Mouse (Mus musculus): ENCODE data around the gene Cbr2.
"Not testable (repeated sequence)": the region's sequence is repeated elsewhere in the genome, so short reads cannot be mapped to it uniquely, and the experiment has no call there.

Gene Cbr2

DNA sequence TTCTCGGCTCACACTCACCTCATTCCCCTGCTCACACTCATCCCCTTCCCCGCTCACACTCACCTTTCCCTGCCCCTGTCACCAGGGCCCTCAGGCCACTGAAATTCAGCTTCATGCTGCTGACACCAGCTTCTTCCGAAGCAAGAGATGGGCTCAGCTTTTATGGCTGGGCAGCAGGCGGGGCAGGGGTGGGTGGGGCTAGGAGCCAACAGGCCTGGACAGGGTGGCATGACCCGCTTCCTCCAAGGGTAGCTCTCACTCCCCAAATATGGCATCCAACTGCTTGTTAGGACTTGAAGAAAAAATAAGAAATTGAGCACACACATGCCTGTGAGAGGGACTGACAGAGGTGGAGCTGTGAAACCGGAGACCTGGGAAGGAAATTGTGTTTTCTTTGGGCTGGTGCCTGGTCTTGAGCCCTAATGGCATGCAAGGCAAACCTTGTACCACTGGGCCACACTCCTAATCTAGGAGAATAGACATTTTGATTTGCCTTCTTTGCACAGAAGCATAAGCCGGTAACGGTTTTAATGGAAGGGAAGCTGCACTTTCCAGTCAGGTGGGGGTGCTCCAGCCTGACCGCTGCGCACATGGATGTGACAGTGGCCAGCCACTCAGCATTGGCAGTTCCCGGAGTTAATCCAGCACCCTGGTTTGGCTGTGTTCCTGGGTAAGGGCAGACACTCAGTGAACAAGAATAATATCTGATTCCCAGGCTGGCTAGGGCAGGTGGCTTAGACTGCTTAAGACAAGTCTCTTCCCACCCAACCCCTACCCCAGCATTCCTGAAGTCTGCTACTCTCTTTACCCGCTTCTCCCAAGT is at the start of gene Cbr2:
TSS of gene Cbr2 (minus strand) at position 257 of the 823 bp plus-strand sequence.
- no peak for DNase-seq

DNA sequence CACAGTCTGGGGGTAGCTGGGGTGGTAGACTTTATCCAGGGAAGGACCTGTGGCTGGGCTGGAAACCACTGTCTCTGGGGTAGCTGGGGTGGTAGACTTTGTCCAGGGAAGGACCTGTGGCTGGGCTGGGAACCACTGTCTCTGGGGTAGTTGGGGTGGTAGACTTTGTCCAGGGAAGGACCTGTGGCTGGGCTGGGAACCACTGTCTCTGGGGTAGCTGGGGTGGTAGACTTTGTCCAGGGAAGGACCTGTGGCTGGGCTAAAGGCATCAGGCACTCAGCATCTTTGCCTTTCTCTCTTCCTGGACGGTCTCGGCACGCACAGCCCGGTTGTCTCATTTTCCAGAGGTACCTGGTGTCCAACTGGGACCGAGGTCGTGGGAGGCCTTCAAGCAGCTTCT is 49.4 kb upstream of the Cbr2 start:
- not testable (repeated sequence) for DNase-seq

DNA sequence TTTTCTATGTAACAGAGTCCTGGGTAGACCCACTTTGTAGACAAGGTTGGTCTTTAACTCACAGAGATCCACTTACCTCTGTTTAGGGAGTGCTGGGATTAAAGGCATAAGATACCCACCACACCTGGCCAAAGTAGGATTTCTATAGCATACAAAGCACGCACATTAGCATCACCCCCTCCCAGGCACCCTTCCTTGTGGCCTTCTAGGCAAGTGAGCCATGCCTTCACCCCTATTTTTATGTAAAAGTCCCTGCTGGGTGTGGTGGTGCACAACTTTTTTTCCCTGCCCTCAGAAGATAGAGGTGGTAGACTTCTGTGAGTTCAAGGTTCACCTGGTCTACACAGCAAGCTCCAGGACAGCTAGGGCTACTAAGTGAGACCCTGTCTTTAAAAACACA is 48.0 kb upstream of the Cbr2 start:
- no peak for DNase-seq

DNA sequence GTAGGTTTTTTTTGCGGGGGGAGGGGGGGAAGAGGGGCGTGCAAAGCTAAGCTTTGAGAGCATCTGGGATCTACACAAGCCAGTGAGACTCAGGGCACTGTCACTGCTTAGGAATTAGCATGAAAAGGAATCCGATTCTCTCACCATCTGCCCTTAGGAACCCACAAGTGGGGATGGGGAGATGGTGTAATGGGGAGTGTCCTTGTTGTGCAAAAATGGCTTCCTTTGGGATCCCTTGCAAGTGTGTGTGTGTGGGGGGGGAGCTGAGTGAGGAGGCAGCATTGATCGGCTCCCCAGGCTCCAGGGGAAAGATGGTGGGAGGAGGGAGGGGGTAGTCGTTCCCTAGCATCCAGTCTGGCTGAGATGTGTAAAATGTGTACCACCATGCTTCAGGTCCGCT is 45.2 kb upstream of the Cbr2 start:
- no peak for DNase-seq

DNA sequence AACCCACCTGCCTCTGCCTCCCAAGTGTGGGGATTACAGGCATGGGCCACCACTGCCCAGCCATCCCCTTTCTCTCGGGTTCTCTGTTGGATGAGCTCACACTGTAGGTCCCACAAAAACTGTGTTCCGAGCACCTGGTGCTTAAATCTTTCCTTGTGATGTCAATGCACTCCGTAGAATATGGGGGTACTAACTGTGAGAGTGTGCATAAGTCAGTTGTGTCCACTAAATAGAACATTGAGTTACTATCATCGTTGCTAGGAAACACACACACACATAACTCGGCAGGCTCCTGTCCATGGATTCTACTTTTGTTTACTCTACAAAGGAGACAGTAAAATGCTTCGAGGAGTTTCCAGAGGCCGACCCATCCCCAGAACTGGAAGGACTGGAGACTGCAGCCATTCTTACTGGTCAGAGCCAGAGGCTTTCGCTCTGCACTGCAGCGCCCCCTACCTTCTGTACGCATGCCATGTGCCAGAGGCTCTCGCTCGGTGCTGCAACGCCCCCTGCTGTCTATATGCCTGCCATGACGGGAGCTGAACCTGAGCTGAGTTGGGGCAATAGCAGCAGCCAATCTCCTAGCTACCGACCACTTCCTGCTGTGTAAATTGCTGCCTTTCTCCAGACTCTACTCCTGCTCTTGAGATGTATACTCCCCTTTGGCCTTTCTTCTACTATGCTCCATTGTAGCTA is 44.0 kb upstream of the Cbr2 start:
- peak; percentile 94 to 98 for DNase-seq

DNA sequence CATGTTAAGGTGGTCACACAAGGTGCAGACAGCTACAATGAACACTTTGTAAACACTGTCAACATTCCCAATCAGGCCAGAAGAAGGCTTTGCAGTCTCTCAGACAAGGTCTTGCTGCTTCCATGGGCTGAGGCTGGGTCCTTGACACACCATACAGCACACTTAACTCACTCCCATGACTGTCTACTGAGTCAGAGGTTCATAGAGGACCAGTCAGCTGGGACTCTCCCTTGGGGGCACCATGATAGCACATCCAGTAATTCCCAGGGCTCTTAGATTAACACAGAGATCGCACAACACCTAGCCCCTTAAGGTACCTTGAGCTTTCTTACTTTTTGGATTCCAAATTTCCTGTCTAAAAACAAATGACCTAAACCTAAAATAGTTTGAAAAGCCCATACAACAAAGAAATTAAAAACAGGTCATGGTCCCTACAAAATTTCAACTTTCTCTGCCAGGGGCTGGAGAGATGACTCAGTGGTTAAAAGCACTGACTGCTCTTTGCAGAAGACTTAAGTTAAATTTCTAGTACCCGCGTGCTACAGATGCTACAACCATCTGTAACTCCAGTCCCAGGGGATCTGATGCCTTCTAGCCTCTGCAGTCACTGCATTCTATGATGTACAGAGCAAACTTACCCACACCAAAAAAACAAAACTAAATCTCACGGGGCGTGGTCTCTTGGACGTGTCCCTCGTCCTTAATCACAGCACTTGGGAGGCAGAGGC is 41.7 kb upstream of the Cbr2 start:
- DNase-seq = no peak

DNA sequence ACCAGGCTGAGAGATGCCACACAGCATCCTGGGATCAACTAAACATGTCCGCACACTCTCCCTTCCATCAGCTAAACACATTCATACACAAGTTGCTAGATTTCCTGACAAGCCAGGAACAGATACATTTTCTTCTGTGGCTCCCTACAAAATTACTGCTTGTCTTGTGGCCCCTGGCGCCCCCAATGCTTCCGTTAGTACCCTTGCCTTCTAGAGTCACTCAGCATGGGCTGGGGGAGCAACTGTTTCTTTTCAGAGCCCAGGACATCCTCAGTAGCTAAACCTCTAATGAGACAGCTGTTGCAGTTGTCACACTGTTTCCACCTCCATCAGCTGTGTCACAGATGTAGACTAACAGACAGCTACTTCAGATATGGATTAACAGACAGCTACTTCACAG is 40.8 kb upstream of the Cbr2 start:
- no peak for DNase-seq

DNA sequence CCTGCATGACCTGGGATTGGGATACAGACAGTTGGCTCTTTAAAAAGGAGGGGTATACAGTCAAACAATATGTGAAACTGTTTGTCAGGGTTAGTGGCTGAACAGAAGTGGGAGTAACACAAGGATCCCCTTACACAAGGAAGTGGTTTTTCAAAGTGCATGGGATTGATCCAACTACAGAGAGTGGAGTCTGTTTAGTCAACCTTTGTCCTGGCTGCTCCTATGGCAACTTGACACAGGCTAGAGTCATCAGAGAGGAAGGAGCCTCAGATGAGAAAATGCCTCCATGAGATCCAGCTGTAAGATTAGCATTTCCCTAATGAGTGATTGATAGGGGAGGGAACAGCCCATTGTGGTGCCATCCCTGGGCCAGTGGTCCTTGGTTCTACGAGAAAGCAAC is 36.3 kb upstream of the Cbr2 start:
- no peak for DNase-seq

DNA sequence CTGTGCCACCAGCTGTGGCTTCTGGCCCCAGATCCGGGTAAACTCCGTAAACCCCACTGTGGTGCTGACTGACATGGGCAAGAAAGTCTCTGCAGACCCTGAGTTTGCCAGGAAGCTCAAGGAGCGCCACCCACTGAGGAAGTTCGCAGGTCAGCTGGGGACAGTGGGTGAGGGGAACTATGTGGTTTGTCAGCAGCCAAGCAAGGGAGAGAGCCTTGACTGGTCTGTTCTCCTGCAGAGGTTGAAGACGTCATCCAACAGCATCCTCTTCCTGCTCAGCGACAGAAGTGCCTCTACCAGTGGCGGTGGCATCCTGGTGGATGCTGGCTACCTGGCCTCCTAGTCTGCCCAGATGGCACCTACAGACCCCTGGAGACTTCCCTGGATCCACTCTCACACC is 35.1 kb upstream of the Cbr2 start:
- DNase-seq = not testable (repeated sequence)

DNA sequence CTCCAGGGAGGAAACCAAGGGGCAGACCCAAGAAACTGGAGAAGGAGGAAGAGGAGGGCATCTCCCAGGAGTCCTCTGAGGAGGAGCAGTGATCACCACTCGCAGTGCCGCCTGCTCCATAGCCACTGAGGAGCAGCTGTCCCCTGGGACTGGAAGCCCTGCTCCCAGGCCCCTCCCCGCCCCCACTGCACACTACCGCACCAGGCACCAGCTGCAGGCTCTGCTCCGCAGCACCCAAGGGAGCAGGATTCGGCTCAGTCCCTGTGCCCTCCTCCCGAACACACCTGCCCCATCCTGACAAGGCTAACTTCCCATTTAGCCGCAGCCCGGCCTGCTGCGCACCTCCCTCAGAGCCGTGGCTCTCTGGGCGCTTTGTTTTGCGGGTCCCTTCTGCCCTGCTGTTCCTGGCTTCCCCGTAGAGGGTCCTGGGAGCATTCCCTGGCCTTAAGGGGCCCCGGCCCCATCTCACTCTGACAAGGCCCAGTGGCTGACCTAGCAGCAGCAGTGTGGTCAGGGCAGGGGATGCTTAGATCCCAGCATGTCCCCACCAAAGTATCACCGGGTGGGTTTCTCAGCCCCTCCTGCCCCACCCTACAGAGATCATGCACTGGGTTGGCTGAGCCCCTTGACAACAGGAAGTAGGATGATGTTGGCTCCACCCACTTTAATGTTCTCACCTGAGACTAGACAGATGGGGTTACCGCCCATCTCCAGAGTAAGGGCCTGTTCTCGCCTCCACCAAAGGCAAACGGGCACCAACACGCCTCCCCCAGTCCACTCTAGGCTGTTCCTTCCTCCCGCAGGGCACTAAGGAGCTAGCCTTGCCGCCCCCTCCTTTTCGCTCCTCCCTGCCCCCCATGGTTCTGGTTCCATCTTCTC is 31.4 kb upstream of the Cbr2 start:
- DNase-seq = not testable (repeated sequence)

DNA sequence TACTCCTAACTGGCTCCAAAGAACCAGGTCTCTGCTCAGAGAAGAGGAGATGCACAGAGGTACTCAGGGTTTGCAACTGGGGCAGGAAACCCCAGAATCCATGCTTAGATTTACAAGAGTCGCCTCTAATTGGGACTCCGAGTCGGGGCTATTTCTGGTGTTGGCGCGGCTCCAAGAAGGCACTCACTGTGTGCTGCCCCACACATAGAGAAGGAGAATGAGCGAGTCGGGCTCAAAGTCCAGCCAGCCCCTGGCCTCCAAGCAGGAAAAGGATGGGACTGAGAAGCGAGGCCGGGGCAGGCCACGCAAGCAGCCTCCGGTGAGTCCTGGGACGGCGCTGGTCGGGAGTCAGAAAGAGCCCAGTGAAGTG is 30.7 kb upstream of the Cbr2 start, which contains the start of gene Hmga1b:
TSS of gene Hmga1b (plus strand) at position 123 of the 370 bp plus-strand sequence.
- not testable (repeated sequence) for DNase-seq

DNA sequence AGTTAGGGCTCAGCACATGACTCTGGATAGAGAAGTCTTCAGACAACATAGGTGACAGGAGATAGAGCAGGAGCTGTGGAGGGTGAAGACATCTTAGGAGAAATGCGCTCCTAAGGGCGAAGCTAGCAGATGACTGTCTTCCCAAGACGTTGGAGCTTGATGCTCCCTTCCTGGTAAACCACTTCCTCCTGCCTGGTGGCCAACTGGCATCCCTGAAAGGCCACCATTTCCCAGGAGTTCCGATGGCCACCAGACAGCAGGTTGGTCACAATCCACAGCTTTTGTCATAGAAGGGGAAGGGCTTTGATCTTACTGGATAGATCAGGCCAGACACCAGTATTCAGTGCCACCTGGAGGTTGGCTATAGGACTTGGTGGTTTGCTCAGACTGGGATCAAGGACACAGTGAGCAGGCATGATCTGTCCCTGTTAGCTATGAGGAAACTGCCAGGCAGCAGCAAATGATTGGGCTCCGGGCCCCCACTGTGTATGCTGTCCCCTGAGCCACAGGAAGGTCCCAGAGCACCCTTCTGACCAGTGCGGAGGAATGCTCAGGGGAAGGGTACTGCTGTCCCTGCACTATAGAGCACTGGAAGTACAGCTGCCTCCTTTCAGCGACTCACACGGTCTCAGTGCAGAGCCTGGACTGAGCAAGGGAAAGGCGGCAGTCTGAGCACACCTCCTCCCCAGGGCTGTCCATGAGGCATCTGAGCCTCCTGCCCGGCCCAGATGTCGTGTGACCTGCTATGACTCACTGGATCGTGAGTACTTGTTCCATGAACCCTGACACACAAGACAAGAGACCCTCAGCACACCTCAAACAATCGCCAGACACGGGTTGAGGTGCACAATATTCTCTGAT is 30.1 kb upstream of the Cbr2 start:
- no peak for DNase-seq

DNA sequence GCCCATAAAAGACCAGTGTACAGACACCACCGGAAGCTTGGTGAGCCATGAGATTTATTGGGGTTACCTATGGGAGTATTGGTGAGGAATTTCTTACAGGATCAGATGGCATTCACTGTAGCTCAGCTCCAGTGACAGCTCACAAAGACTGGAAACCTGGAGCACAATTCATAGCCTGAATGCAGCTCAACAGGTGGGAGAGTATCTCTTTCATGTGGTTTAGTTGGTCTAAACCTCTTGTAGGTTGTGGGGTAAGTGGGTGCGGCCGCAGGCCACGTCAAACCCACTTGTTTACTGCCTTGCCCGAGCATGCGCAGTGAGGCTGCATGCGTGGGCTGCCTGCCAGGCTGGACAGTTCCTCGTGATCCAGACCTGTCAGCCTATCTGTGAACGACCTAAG is 28.3 kb upstream of the Cbr2 start:
- no peak for DNase-seq

DNA sequence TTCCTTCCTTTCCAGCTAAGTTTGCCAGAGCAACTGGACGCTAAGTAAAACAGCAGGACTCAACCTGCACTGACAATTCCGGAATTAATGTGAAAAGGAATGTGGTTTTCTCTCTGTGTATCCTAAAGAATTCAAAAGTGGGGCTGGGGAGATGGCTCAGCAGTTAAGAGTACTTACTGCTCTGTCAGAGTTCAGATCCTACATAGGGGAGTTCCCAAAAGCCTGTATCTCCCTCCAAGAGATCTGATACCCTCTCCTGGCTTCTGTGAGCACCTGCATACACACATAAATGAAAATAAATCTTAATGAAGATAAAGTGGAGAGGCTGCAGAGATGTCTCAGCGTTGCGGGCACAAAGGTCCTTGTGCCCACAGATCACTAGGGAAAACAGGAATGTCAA is 19.7 kb upstream of the Cbr2 start:
- DNase-seq = no peak

DNA sequence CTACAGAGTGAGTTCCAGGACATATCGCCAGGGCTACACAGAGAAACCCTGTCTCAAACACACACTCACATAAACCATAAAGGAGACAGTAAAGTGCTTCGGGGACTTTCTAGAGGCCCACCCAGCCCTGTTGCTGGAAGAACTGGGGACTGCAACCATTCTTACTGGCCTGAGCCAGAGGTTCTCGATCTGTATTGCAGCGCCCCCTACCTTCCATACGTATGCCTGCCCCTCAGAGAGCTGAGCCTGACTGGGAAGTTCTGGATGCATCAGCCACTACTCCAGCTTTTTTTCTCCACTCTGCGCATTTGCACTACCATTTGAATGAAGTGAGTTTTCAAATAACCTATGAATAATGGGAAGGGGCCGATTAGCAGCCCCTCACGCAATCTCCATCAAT is 17.5 kb upstream of the Cbr2 start:
- DNase-seq = peak in 1 of 2 experiments; percentile 19

DNA sequence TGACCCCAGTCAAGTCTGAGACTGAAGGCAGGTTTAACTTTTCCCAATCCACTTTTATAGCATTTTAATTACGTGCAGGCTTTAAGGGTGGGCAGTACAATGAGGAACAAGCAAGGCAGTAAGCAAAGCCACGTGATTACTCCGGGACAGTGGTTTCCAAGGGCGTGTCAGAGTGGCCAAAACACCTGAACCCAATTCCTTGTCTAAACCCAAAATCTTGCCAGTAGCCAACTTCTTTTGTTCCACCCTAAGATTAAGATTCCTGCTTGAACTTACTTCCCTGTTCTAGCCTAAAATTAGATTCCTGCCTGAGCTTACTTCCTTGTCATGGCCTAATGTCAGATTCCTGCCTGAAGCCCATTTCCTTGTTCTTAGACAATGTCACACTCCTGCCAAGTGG is 16.1 kb upstream of the Cbr2 start:
- DNase-seq = no peak

DNA sequence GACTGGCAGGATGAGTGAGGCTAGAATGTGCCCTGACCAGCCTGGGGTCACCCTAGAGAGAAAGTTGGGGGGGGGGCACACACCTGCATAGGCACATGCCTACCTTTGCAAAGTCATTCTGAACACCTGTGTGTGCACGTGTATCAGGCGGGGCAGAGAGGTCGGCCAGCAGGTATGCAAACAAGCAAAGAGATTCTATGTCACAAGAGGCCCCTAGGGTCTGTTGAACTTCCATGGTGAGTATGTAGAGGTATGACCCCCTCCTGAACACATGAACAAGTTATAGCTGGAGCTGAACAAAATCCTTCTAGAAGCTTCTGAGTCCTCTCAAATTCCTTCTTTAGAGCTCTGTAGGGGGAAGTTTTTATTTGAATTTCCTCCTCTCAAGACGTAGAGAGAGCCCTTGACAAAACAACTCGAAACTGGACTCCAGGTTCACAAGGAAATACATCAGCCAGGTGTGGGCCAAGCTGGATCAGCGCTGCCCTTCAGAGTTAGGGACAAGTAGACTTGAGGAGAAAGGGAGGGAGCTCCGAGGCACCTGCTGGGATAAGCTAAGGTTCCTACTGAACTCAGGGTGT is 12.3 kb upstream of the Cbr2 start:
- DNase-seq = no peak

DNA sequence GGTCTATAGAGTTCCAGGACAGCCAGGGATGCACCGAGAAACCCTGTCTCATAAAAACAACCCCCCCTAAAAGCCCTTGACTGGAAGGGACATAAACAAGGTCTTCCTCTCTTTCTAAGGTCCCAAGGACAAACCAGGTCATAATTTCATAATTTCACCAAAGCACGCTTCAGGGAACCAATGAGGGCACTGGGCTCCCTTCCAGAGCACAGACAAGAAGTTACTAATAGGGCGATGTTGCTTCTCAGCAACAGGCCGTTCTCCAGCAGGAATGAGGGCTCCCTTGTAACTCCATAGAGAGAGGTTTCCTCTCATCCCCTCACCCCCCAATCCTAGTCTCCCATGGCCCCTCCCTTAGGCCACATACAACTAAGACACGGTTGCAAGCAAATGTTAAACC is 9.1 kb upstream of the Cbr2 start:
- no peak for DNase-seq

DNA sequence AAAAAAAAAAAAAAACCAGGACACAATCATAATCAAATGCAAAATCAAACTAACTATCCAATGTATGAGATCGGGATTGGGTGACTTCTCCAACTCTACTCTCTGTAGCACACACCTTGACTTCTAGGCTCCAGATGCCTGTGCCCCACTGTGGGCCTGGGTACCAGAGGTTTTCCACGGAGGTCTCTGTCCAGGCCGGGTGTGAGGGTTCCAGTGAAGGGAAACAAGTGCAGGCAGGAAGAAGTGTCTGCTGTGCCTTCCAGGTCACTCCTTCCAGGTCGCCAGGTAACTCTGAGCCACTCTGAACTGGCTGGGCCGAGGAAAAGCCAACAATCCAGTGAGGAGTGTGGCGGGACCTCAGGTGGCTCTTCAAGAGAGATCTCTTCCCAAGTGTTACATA is 4.5 kb upstream of the Cbr2 start:
- no peak for DNase-seq

DNA sequence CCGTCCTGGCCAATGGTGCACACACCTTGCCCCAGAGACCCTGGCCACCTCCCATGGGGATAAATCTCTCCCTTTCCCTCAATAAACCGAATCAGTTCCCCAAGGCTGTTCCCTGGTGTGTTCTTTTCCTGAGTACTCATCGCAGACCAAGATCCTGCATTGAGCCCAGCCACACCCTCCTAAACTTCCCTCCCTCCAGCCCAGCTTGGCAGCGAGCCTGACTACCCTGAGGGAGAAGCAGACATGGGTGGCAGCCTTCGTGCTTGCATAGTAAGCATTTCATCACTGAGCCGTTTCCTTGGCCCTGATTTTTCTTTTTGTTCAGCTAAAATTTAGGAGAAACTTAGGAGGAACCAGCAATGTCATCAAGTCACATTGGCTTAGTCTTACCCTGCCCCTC is 1.6 kb upstream of the Cbr2 start:
- DNase-seq = no peak

DNA sequence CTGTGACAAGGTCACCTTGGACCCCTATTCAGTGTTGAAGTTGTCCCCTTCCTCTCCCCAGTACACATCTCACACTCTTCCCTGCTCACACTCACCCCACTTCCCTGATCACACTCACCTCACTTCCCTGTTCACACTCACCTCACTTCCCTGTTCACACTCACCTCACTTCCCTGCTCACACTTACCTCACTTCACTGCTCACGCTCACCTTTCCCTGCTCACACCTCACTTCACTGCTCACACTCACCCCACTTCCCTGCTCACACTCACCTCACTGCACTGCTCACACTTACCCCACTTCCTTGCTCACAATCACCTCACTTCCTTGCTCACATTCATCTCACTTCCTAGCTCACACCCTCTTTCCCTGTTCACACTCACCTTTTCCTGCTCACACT is 519 bp downstream of the Cbr2 start:
- no peak for DNase-seq

All from cerebellum, adult 18-20 months (tissue).